8 mouse cellular contexts compared by ENCODE assay signal in the genomic region with DNA sequence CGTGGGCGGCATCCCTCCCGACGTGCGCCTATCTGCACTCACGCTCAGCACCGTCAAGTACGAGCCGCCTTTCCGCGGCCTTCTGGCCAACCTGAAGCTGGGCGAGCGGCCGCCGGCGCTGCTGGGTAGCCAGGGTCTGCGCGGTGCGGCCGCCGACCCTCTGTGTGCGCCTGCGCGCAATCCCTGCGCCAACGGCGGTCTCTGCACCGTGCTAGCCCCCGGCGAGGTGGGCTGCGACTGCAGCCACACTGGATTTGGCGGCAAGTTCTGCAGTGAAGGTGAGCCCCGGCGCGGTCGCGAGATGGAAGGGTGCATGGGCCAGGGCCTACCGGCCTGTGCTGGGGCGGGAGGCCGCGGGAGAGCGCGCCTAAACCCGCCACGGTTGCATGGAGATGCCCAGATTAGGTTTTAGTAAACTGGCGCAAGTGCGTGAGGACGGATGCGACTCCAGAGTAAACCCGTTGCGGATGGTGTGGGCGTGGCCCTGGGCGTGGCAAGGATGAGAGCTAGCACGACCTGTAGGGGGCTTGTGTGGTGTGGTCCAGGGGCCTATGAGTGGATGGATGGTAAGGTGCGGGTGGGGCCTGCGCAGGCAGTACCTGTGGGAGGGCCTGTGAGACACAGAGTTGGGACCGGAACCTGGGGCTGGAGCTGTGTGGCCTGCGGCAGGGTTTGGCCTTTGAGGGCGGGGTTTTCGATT. TPM values are rescaled to one million over a fixed set of nuclear protein-coding genes. Genes with fewer than 3 reads are reported as not detected.
DNase-seq lines count a peak whose midpoint lies in the region; ATAC-seq and TF ChIP-seq lines count a peak whose summit lies in the region.

No protein-coding gene starts in this region.

- TF ChIP-seq POLR2A in brain, embryonic 14.5 days (IDR thresholded peaks at IDR 0.05; ENCODE audit: borderline replicate concordance, extremely low read depth, insufficient read depth, insufficient read length, poor library complexity, severe bottlenecking), result no peak

- H3K27me3 ChIP-seq in heart, embryonic 11.5 days (ENCODE audit: control insufficient read depth, insufficient read depth, low read length), result peaks cover 73% of the 10 kb centered on the region
- peaks cover 5% of the 10 kb centered on the region; the same call in 1 of the 2 replicates for H3K27me3 ChIP-seq in hindbrain, embryonic 16.5 days (replicated peaks; ENCODE audit: control insufficient read depth, insufficient read depth, low read length)
- peaks cover 52% of the 10 kb centered on the region for H3K27me3 ChIP-seq in midbrain, embryonic 13.5 days

- intact Hi-C loops in heart, postnatal 14 days (cut with DNase I), result no loop called here
- intact Hi-C loops in left cerebral cortex, postnatal 36 days (cut with DNase I), result no loop called here

- WGBS in heart, embryonic 11.5 days (ENCODE audit: insufficient replicate concordance), result under 1% methylated on average over 60 of the region's 60 CpGs
- WGBS in hindbrain, embryonic 16.5 days, result 4% methylated on average over 55 of the region's 60 CpGs
- under 1% methylated on average over 60 of the region's 60 CpGs for WGBS in midbrain, embryonic 13.5 days

- H3K9ac ChIP-seq in heart, embryonic 11.5 days (ENCODE audit: low read depth, low read length), result no peak overlapping the region
- H3K9ac ChIP-seq in hindbrain, embryonic 16.5 days (ENCODE audit: low read depth, low read length), result peak overlapping the region; percentile 50
- peak overlapping the region; percentile 63 for H3K9ac ChIP-seq in midbrain, embryonic 13.5 days (replicated peaks)

- no peaks in the 10 kb centered on the region for H3K36me3 ChIP-seq in heart, embryonic 11.5 days (ENCODE audit: control insufficient read depth, insufficient read depth, low read length)
- no peaks in the 10 kb centered on the region; the same call in 1 of the 2 replicates for H3K36me3 ChIP-seq in hindbrain, embryonic 16.5 days (ENCODE audit: control insufficient read depth, insufficient read depth, low read length)
- peaks cover 13% of the 10 kb centered on the region for H3K36me3 ChIP-seq in midbrain, embryonic 13.5 days

- H3K4me2 ChIP-seq in heart, embryonic 11.5 days, result peak overlapping the region; percentile 48
- peak overlapping the region; percentile 55 for H3K4me2 ChIP-seq in hindbrain, embryonic 16.5 days (ENCODE audit: low read length)
- peak overlapping the region; percentile 57 for H3K4me2 ChIP-seq in midbrain, embryonic 13.5 days (replicated peaks)

- no peaks in the 10 kb centered on the region for H3K9me3 ChIP-seq in heart, embryonic 11.5 days (replicated peaks; ENCODE audit: control insufficient read depth, low read length)
- H3K9me3 ChIP-seq in hindbrain, embryonic 16.5 days (ENCODE audit: control insufficient read depth, low read length), result no peaks in the 10 kb centered on the region
- no peaks in the 10 kb centered on the region for H3K9me3 ChIP-seq in midbrain, embryonic 13.5 days

- ATAC-seq in heart, embryonic 11.5 days (replicated peaks; ENCODE audit: insufficient number of reproducible peaks, low FRiP score, low TSS enrichment), result no peak; the same call in 1 of the 2 replicates
- ATAC-seq in hindbrain, embryonic 16.5 days, result peak; percentile 25
- peak; percentile 47 for ATAC-seq in midbrain, embryonic 13.5 days

- H3K4me3 ChIP-seq in heart, embryonic 11.5 days (ENCODE audit: low read depth, low read length), result peak overlapping the region; percentile 25
- peak overlapping the region; percentile 32 for H3K4me3 ChIP-seq in hindbrain, embryonic 16.5 days (ENCODE audit: low read length)
- H3K4me3 ChIP-seq in midbrain, embryonic 13.5 days (replicated peaks), result peak overlapping the region; percentile 36

- no peak overlapping the region for H3K27ac ChIP-seq in heart, embryonic 11.5 days (ENCODE audit: low read depth, low read length)
- no peak overlapping the region for H3K27ac ChIP-seq in hindbrain, embryonic 16.5 days (ENCODE audit: low read depth, low read length)
- no peak overlapping the region; the same call in 1 of the 2 replicates for H3K27ac ChIP-seq in midbrain, embryonic 13.5 days

- peaks cover 14% of the 10 kb centered on the region for H3K4me1 ChIP-seq in heart, embryonic 11.5 days (ENCODE audit: control insufficient read depth, insufficient read depth, low read length)
- H3K4me1 ChIP-seq in hindbrain, embryonic 16.5 days (ENCODE audit: control insufficient read depth, insufficient read depth, low read depth, low read length), result peaks cover 68% of the 10 kb centered on the region
- peaks cover 86% of the 10 kb centered on the region for H3K4me1 ChIP-seq in midbrain, embryonic 13.5 days (replicated peaks)

- TF ChIP-seq CTCF in brain, embryonic 14.5 days (IDR thresholded peaks at IDR 0.05; ENCODE audit: borderline replicate concordance, extremely low read depth, insufficient read depth, insufficient read length), result peak; percentile 23; the same call in 1 of the 2 replicates

- DNase-seq in heart, postnatal 14 days, result no peak
- DNase-seq in brain, embryonic 14.5 days (ENCODE audit: low read depth), result peak; percentile 58
- peak; percentile 52 to 72 for DNase-seq in thymus, postnatal 10 days (ENCODE audit: low spot score in 2 of 2)
- DNase-seq in left cerebral cortex, postnatal 36 days (ENCODE audit: low spot score in 2 of 2), result no peak
- DNase-seq in layer of hippocampus, adult 11-12 months (ENCODE audit: low spot score), result no peak

RNA-seq across cellular contexts. Expression of gene Nrxn2, which starts 10.1 kb away (rescaled TPM):
- 1.5 and 1.6 TPM in 2 replicates for polyA plus RNA-seq in heart, embryonic 11.5 days (2014; fragmentation: Nextera tagmentation; extraction: Ambion mirVana)
- 1 to 10 TPM; 5.2 to 5.9 TPM for total RNA-seq in heart, postnatal 14 days (2021)
- 159 and 311 TPM in 2 replicates for polyA plus RNA-seq in brain, embryonic 14.5 days (2012; rRNA removed)
- polyA plus RNA-seq in hindbrain, embryonic 16.5 days (2015; fragmentation: Nextera tagmentation; extraction: Ambion mirVana), result 29.1 and 37.1 TPM in 2 replicates
- polyA plus RNA-seq in midbrain, embryonic 13.5 days (2015; fragmentation: Nextera tagmentation; extraction: Ambion mirVana), result 20.7 and 24.3 TPM in 2 replicates
- 100 to 1,000 TPM; 635 to 658 TPM for total RNA-seq in left cerebral cortex, postnatal 36 days (2021)

RNA-seq across cellular contexts. Expression of gene Rasgrp2, which starts 29.5 kb away (rescaled TPM):
- polyA plus RNA-seq in heart, embryonic 11.5 days (2014; fragmentation: Nextera tagmentation; extraction: Ambion mirVana), result 41.5 and 42.7 TPM in 2 replicates
- total RNA-seq in heart, postnatal 14 days (2021), result 10 to 100 TPM; 66.6 to 70.7 TPM
- polyA plus RNA-seq in brain, embryonic 14.5 days (2012; rRNA removed), result 46.0 and 53.1 TPM in 2 replicates
- polyA plus RNA-seq in hindbrain, embryonic 16.5 days (2015; fragmentation: Nextera tagmentation; extraction: Ambion mirVana), result 184 and 232 TPM in 2 replicates
- polyA plus RNA-seq in midbrain, embryonic 13.5 days (2015; fragmentation: Nextera tagmentation; extraction: Ambion mirVana), result 28.5 and 29.6 TPM in 2 replicates
- total RNA-seq in left cerebral cortex, postnatal 36 days (2021), result 10 to 100 TPM; 47.5 to 72.6 TPM

RNA-seq across cellular contexts. Expression of gene Pygm, which starts 44.5 kb away (rescaled TPM):
- polyA plus RNA-seq in heart, embryonic 11.5 days (2014; fragmentation: Nextera tagmentation; extraction: Ambion mirVana), result 149 and 178 TPM in 2 replicates
- 100 to 1,000 TPM; 824 to 866 TPM for total RNA-seq in heart, postnatal 14 days (2021)
- polyA plus RNA-seq in brain, embryonic 14.5 days (2012; rRNA removed), result 2.1 and 2.9 TPM in 2 replicates
- 10.2 and 13.2 TPM in 2 replicates for polyA plus RNA-seq in hindbrain, embryonic 16.5 days (2015; fragmentation: Nextera tagmentation; extraction: Ambion mirVana)
- polyA plus RNA-seq in midbrain, embryonic 13.5 days (2015; fragmentation: Nextera tagmentation; extraction: Ambion mirVana), result 1.9 and 2.2 TPM in 2 replicates
- total RNA-seq in left cerebral cortex, postnatal 36 days (2021), result 10 to 100 TPM; 29.2 to 33.3 TPM

Comparison
In these comparisons a context has a peak if more than half of its experiments do, and no peak if none do; other contexts are left out.
1. DNase-seq: peak in brain, embryonic 14.5 days (single experiment) and thymus, postnatal 10 days (2 of 2); none in heart, postnatal 14 days (0 of 2), left cerebral cortex, postnatal 36 days (0 of 2) and layer of hippocampus, adult 11-12 months (single experiment).
2. RNA of gene Pygm, which starts 44.5 kb away (polyA plus RNA-seq): 149 to 178 TPM in heart, embryonic 11.5 days; 10.2 to 13.2 TPM in hindbrain, embryonic 16.5 days, 2.1 to 2.9 TPM in brain, embryonic 14.5 days and 1.9 to 2.2 TPM in midbrain, embryonic 13.5 days; every median in the first group is over 10 times any median in the second.
3. Peak in every context shown above with its lines, with median percentiles within 50 percentile points of each other: H3K4me2 ChIP-seq and H3K4me3 ChIP-seq.